Mouse (Mus musculus) neural tube, embryonic 14.5 days (tissue): ENCODE results near the gene Zdhhc9. TPM values are rescaled to one million over a fixed set of nuclear protein-coding genes. Genes with fewer than 3 reads are reported as not detected.

ENCODE experiments used
- ATAC-seq: fragments of 200-750 bp; cut with Nextera tagmentation; 2 replicates; pipeline ENCODE4 v1.8.0; 2017; ENCODE audit warnings: low read depth, mild to moderate bottlenecking, moderate TSS enrichment, moderate library complexity
- H3K27ac ChIP-seq: fragments of 300-500 bp; sonication (generic); 2 replicates; pipeline ENCODE4 v1.5.1; 2014; ENCODE audit warnings: low read depth, mild to moderate bottlenecking, control low read depth, low read length, moderate library complexity, mixed read lengths
- H3K27me3 ChIP-seq: fragments of 300-500 bp; sonication (generic); 2 replicates; pipeline ENCODE4 v1.6.1; 2014; ENCODE audit warnings: low read length; ENCODE audit not compliant: control insufficient read depth, insufficient read depth
- H3K36me3 ChIP-seq: fragments of 300-500 bp; sonication (generic); 2 replicates; pipeline ENCODE4 v1.6.1; 2014; ENCODE audit warnings: low read length, mixed read lengths; ENCODE audit not compliant: control insufficient read depth, insufficient read depth
- H3K4me1 ChIP-seq: fragments of 300-500 bp; sonication (generic); 2 replicates; pipeline ENCODE4 v1.6.1; 2014; ENCODE audit warnings: low read length; ENCODE audit not compliant: control insufficient read depth, insufficient read depth
- H3K4me2 ChIP-seq: fragments of 300-500 bp; sonication (generic); 2 replicates; pipeline ENCODE4 v1.6.1; 2014; ENCODE audit warnings: mild to moderate bottlenecking, low read depth, low read length, control low read depth
- H3K4me3 ChIP-seq: fragments of 300-500 bp; sonication (generic); 2 replicates; pipeline ENCODE4 v1.5.1; 2014; ENCODE audit warnings: low read depth, low read length, control low read depth, mixed read lengths
- H3K9ac ChIP-seq: fragments of 300-500 bp; sonication (generic); replicated peaks from 2 replicates; pipeline ENCODE4 v1.6.1; 2014; ENCODE audit warnings: low read depth, mild to moderate bottlenecking, control low read depth, low read length, mixed read lengths
- H3K9me3 ChIP-seq: fragments of 300-500 bp; sonication (generic); 2 replicates; pipeline ENCODE4 v1.6.1; 2016; ENCODE audit warnings: low read length; ENCODE audit not compliant: control insufficient read depth
- WGBS: fragments of 180-500 bp; shearing (Covaris S2); extraction: QIAGEN DNeasy Blood & Tissue Kit; methylation state at CpG from one replicate; pipeline ENCODE4 v1.1.7; 2014; 5-methylcytosine and 5-hydroxymethylcytosine counted together
- polyA plus RNA-seq: library from polyadenylated mRNA; unstranded; fragments of >200 nt; fragmentation: Nextera tagmentation; extraction: Ambion mirVana; gene quantifications from 2 replicates; pipeline ENCODE4 v1.2.1, GENCODE M21; 2014

The Zdhhc9 gene
- polyA plus RNA-seq, 1 experiment from 2014 or later: 11.3 TPM

DNA sequence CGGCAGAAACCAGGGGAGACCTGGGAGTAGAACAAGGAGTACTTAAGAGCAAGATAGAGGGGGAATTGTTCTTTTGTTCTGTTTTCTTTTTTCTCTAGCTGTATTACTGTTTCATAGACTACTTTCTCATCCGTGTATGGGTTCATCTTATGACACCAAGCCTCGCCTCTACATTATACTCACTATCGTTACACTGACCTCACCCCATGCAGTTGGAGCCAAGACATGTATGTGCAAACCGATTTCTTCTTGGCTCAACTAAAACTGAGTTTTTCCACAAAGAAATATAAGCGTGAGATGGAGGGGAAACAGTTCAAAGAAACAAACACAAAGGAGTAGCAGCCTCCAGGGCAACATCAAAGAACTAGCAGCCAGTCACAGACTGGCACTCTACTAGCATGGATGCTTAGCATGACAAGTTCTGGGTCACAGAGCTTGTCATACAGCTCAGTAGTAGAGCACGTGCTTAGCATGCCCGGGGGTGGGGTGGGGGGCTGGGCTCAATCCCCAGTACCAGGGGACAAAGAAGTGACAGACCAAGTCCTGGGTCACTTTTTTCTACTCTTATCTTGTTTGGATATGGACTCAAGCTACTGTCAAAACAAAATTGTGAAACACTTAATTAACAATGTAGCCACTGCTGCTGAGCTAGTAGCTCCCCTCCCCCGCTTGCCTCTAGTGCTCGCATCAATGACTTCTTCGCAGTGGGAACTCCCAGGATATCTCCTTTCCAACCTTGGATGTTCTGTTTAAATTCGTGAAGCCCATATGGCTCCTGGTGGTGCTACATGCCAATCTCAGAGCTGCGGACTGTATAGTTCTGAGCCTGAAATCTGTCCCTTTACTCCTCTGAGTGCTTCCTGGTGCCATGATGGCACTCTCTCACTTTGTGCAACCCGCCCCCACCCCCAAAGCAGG is 15.2 kb downstream of the Zdhhc9 start:
- no peaks in the 10 kb centered on the region for H3K9me3 ChIP-seq
- H3K4me1 ChIP-seq: no peaks in the 10 kb centered on the region
- no peaks in the 10 kb centered on the region for H3K27me3 ChIP-seq
- H3K4me3 ChIP-seq: no peak overlapping the region
- H3K36me3 ChIP-seq: no peaks in the 10 kb centered on the region
- no peak overlapping the region for H3K9ac ChIP-seq
- no peak overlapping the region for H3K27ac ChIP-seq
- no peak for ATAC-seq
- WGBS: 74% methylated on average over 14 of the region's 14 CpGs
- H3K4me2 ChIP-seq: no peak overlapping the region

- H3K4me3 ChIP-seq: no peak overlapping the region
- H3K27ac ChIP-seq: no peak overlapping the region
- H3K36me3 ChIP-seq: no peaks in the 10 kb centered on the region
- no peaks in the 10 kb centered on the region for H3K9me3 ChIP-seq
- no peaks in the 10 kb centered on the region for H3K27me3 ChIP-seq
- no peaks in the 10 kb centered on the region for H3K4me1 ChIP-seq
- no peak overlapping the region for H3K4me2 ChIP-seq
- no peak for ATAC-seq
- WGBS: 95% methylated on average over 6 of the region's 6 CpGs
- H3K9ac ChIP-seq: no peak overlapping the region
Measured at GRCm38 (mm10) chrX:48191261-48191660, 17.4 kb downstream of the Zdhhc9 start.

- no peak overlapping the region for H3K9ac ChIP-seq
- H3K4me3 ChIP-seq: no peak overlapping the region
- no peak for ATAC-seq
- 0 out of 2 replicates have a peak, but pooled peaks cover 7% of the 10 kb centered on the region for H3K36me3 ChIP-seq
- H3K4me1 ChIP-seq: no peaks in the 10 kb centered on the region
- WGBS: 80% methylated on average over 3 of the region's 3 CpGs
- no peaks in the 10 kb centered on the region for H3K27me3 ChIP-seq
- no peaks in the 10 kb centered on the region for H3K9me3 ChIP-seq
- H3K4me2 ChIP-seq: no peak overlapping the region
- H3K27ac ChIP-seq: no peak overlapping the region
Measured at GRCm38 (mm10) chrX:48184703-48185102, 24.0 kb downstream of the Zdhhc9 start.

- H3K4me2 ChIP-seq: no peak overlapping the region
- H3K36me3 ChIP-seq: 0 out of 2 replicates have a peak, but pooled peaks cover 7% of the 10 kb centered on the region
- no peak overlapping the region for H3K27ac ChIP-seq
- ATAC-seq: no peak
- H3K4me1 ChIP-seq: no peaks in the 10 kb centered on the region
- WGBS: 91% methylated on average over 6 of the region's 6 CpGs
- H3K9me3 ChIP-seq: no peaks in the 10 kb centered on the region
- H3K4me3 ChIP-seq: no peak overlapping the region
- H3K9ac ChIP-seq: no peak overlapping the region
- H3K27me3 ChIP-seq: no peaks in the 10 kb centered on the region
Measured at GRCm38 (mm10) chrX:48181844-48182243, 26.8 kb downstream of the Zdhhc9 start.

GRCm38 (mm10) chrX:48170368-48170767 is 38.3 kb downstream of the Zdhhc9 start:
- no peaks in the 10 kb centered on the region for H3K4me1 ChIP-seq
- no peak overlapping the region for H3K4me3 ChIP-seq
- H3K4me2 ChIP-seq: no peak overlapping the region
- no peak overlapping the region for H3K27ac ChIP-seq
- H3K27me3 ChIP-seq: no peaks in the 10 kb centered on the region
- ATAC-seq: no peak
- 36% methylated on average over 1 of the region's 1 CpGs for WGBS
- no peaks in the 10 kb centered on the region; the same call in 1 of the 2 replicates for H3K36me3 ChIP-seq
- H3K9ac ChIP-seq: no peak overlapping the region
- H3K9me3 ChIP-seq: no peaks in the 10 kb centered on the region

DNA sequence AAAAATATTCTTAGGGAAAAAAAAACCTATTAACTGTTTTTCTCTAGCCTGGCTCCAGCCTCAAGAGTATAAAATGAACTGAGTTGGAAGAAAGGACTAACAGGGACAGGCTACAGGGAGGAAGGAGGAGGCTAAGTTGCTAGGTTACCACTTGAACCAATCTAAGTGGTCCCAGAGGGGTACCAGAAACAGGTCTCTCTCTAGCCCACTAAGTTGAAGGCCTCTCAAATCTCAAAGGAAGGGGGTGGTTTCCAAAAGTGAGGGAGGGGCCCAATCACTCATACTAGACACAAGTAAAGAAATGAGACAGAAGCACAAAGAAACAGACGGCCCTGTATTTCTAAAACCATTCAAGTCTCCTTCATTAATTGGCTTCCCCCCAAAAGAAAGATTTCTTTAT is 38.8 kb downstream of the Zdhhc9 start:
- Histone ChIP-seq H3K4me2 (no peak overlapping the region), H3K27me3 (no peaks in the 10 kb centered on the region), H3K27ac (no peak overlapping the region), H3K4me1 (no peaks in the 10 kb centered on the region), H3K4me3 (no peak overlapping the region), H3K36me3 (no peaks in the 10 kb centered on the region; the same call in 1 of the 2 replicates), H3K9ac (no peak overlapping the region), H3K9me3 (no peaks in the 10 kb centered on the region)
- ATAC-seq: no peak
- WGBS: 29% methylated on average over 1 of the region's 1 CpGs

DNA sequence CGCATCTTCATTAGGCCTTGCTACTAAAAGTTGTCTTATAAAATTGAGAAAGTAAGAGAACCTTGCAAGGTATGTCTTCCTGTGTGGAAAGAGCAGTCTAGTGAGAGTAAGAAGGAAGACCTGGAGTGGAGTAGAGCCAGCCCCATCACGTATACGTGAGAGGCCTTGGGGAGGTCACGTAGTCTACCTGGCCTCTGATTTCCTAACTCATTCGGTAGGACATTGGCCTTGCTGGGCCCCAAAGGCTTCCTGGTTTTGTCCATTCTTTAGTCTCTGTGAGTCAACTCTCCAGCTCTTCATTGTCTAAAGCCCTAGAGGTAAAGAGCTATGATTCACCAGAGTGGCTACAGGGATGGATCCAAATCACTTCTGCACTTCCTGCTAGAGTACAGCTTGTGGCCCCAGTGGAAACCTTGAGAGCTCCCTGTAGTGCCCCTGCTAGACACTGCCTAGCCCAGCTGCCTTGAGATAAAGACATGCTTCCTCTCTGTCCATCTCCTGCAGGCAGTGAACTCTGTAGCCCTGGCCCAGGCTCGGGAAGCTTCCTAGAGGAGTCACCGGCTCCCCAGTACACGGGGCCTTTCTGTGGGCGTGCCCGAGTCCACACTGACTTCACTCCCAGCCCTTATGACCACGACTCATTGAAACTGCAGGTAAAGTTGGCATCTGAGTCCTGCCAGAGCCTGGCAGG is 50.3 kb downstream of the Zdhhc9 start:
- Histone ChIP-seq H3K4me2 (no peak overlapping the region), H3K9me3 (no peaks in the 10 kb centered on the region), H3K27ac (no peak overlapping the region), H3K9ac (no peak overlapping the region), H3K4me1 (no peaks in the 10 kb centered on the region), H3K27me3 (no peaks in the 10 kb centered on the region), H3K4me3 (no peak overlapping the region), H3K36me3 (no peaks in the 10 kb centered on the region)
- WGBS: 90% methylated on average over 11 of the region's 11 CpGs
- ATAC-seq: no peak

DNA sequence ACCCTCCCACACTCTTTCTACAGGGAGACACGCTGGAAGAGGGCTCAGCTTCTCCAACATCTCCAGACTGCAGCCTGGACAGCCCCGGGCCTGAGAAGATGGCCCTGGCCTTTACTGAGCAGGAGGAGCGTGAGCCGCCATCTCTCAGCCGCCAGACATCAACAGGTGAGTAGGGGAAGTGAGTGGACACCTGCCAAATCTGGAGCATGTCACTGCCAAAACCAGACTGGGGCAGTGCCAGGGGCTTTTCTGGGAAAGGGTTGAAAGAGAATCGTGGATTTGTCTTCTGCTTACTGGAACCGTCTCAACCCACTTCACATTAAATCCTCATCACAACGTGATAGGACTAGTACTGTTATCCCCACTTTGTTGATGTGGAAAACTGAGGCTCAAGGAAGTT is 51.3 kb downstream of the Zdhhc9 start:
- ATAC-seq: no peak
- H3K36me3 ChIP-seq: no peaks in the 10 kb centered on the region
- H3K27me3 ChIP-seq: no peaks in the 10 kb centered on the region
- no peaks in the 10 kb centered on the region for H3K9me3 ChIP-seq
- H3K4me3 ChIP-seq: no peak overlapping the region
- H3K4me2 ChIP-seq: no peak overlapping the region
- no peak overlapping the region for H3K27ac ChIP-seq
- H3K4me1 ChIP-seq: no peaks in the 10 kb centered on the region
- WGBS: 89% methylated on average over 8 of the region's 8 CpGs
- no peak overlapping the region for H3K9ac ChIP-seq

DNA sequence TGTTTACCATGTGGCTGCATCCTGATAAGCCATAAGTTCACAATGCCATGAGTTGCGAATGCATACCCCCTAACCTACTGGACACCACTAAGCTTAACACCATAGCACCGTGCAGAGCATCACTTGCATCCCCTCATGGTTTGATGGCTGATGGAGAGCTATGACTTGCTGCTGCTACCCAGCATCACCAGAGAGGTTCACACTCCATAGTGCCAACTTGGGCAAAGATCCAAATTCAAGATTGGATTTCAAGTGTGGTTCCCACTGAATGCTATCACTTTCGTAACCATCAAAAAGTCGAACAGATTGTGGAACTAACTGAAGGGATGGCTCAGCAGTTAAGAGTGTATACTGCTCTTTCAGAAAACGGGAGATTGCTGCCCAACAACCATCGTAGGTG is 53.2 kb downstream of the Zdhhc9 start:
- no peak overlapping the region for H3K4me2 ChIP-seq
- H3K9ac ChIP-seq: no peak overlapping the region
- no peak for ATAC-seq
- no peaks in the 10 kb centered on the region for H3K36me3 ChIP-seq
- WGBS: 90% methylated on average over 6 of the region's 6 CpGs
- H3K9me3 ChIP-seq: no peaks in the 10 kb centered on the region
- no peaks in the 10 kb centered on the region for H3K4me1 ChIP-seq
- no peak overlapping the region for H3K4me3 ChIP-seq
- no peak overlapping the region for H3K27ac ChIP-seq
- no peaks in the 10 kb centered on the region for H3K27me3 ChIP-seq
